Mouse (Mus musculus) embryonic facial prominence, embryonic 12.5 days (tissue): ENCODE measurements at regions not wholly inside any gene's neighbourhood (a gene's known extent, or its start where the extent isn't known, plus 50 kb on each side); places are given as distances from the start of the nearest gene placed in this dataset.

Source experiments
- ATAC-seq: fragments of 200-750 bp; cut with Nextera tagmentation; 2 replicates; pipeline ENCODE4 v1.8.0; 2017; ENCODE audit not compliant: insufficient number of reproducible peaks, insufficient read depth, low FRiP score, low TSS enrichment
- H3K27ac ChIP-seq: fragments of 300-500 bp; sonication (generic); 2 replicates; pipeline ENCODE4 v1.5.1; 2016; ENCODE audit warnings: mild to moderate bottlenecking
- H3K27me3 ChIP-seq: fragments of 300-500 bp; sonication (generic); 2 replicates; pipeline ENCODE4 v1.6.1; 2016; ENCODE audit warnings: mild to moderate bottlenecking, moderate library complexity
- H3K36me3 ChIP-seq: fragments of 300-500 bp; sonication (generic); 2 replicates; pipeline ENCODE4 v1.6.1; 2016; ENCODE audit warnings: mild to moderate bottlenecking
- H3K4me1 ChIP-seq: fragments of 300-500 bp; sonication (generic); 2 replicates; pipeline ENCODE4 v1.6.1; 2016
- H3K4me2 ChIP-seq: fragments of 300-500 bp; sonication (generic); replicated peaks from 2 replicates; pipeline ENCODE4 v1.6.1; 2016; ENCODE audit warnings: mild to moderate bottlenecking, moderate library complexity
- H3K4me3 ChIP-seq: fragments of 300-500 bp; sonication (generic); 2 replicates; pipeline ENCODE4 v1.5.1; 2016; ENCODE audit warnings: mild to moderate bottlenecking
- H3K9ac ChIP-seq: fragments of 300-500 bp; sonication (generic); 2 replicates; pipeline ENCODE4 v1.6.1; 2016; ENCODE audit warnings: mild to moderate bottlenecking, moderate library complexity
- H3K9me3 ChIP-seq: fragments of 300-500 bp; sonication (generic); 2 replicates; pipeline ENCODE4 v1.6.1; 2016; ENCODE audit warnings: mild to moderate bottlenecking, moderate library complexity
- WGBS: fragments of 180-500 bp; shearing (Covaris S2); methylation state at CpG from one replicate; pipeline ENCODE4 v1.1.7; 2016; 5-methylcytosine and 5-hydroxymethylcytosine counted together

GRCm38 (mm10) chr15:41920270-41920669 lies 1786.1 kb downstream of the 9330182O14Rik start:
- no peaks in the 10 kb centered on the region for H3K36me3 ChIP-seq
- H3K27me3 ChIP-seq: peaks cover 13% of the 10 kb centered on the region
- H3K4me1 ChIP-seq: 0 out of 2 replicates have a peak, but pooled peaks cover 3% of the 10 kb centered on the region
- no peak overlapping the region for H3K27ac ChIP-seq
- H3K4me2 ChIP-seq: no peak overlapping the region
- peak; percentile 56; the same call in 1 of the 2 replicates for ATAC-seq
- no peak overlapping the region for H3K9ac ChIP-seq
- no peaks in the 10 kb centered on the region for H3K9me3 ChIP-seq
- WGBS: 22% methylated on average over 2 of the region's 2 CpGs
- no peak overlapping the region for H3K4me3 ChIP-seq

DNA sequence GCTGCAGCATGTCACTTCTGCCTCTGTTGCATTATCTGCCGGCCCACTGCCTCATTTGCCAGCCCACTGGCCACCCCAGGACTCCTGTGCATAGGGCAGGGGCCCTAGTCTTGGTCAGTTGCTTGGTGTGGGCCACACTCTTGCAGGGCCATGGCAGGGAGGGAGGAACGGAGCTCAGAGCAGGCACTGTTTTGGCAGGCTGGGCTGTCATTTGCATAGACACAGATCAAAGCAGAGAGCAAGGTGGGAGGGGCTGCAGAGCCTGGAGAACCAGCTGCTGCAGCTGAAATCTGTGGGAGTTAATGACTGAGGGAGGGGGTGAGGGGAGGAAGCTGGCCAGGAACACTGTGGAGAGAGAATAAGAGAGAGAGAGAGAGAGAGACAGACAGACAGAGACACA lies 1802.5 kb downstream of the 9330182O14Rik start:
- Histone ChIP-seq H3K4me1 (no peaks in the 10 kb centered on the region), H3K4me3 (no peak overlapping the region), H3K4me2 (no peak overlapping the region), H3K27me3 (no peaks in the 10 kb centered on the region; the same call in 1 of the 2 replicates), H3K36me3 (no peaks in the 10 kb centered on the region), H3K9ac (no peak overlapping the region), H3K9me3 (peaks cover 9% of the 10 kb centered on the region), H3K27ac (no peak overlapping the region)
- 51% methylated on average over 2 of the region's 2 CpGs for WGBS
- ATAC-seq: no peak

DNA sequence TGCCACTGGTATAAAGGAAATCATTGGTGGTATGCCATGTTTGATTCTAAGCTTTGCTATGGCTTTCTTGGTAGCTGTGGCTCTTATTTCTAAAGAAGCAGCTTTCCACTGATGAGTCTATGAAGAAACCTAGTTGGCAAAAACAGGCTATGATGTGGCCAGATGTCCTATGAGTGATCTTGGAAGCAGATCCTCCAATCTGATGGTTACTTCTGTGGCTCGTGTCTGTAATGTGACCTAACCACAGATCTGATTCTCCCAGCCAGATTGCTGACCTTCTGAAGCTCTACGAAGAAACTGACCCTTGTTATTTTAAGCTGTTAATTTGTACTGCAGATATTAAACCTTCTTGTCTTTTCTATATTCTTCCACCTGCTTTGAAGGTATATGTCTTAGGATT lies 1811.1 kb downstream of the 9330182O14Rik start:
- 78% methylated on average over 2 of the region's 2 CpGs for WGBS

DNA sequence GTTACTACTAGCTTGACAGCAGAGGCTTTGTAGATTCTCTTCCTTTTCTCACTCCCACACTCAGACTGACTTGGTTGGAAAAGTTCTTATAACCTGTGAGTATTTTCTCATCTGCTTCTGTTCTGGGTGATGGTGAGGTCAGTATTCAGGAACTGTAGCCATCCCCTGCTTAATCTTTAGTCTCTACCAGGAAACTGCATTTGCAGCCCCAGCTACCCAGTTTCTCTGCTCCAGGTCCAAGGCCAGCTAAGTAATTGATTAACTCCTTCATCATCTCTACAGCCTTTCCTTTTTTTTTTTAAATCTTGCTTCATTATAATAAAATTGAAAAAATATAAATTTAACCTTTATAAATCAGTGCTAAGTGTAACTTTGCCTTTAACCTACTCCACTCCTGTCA lies 1813.7 kb downstream of the 9330182O14Rik start:
- no peak overlapping the region for H3K4me2 ChIP-seq
- ATAC-seq: no peak
- no peaks in the 10 kb centered on the region for H3K9me3 ChIP-seq
- H3K4me1 ChIP-seq: peaks cover 16% of the 10 kb centered on the region; the same call in 1 of the 2 replicates
- H3K9ac ChIP-seq: no peak overlapping the region
- H3K27ac ChIP-seq: no peak overlapping the region
- no peak overlapping the region for H3K4me3 ChIP-seq
- no peaks in the 10 kb centered on the region for H3K27me3 ChIP-seq
- H3K36me3 ChIP-seq: no peaks in the 10 kb centered on the region

More for the DNA sequence above, 1811.1 kb downstream of the 9330182O14Rik start:
- ATAC-seq: no peak
- no peak overlapping the region for H3K4me2 ChIP-seq
- no peak overlapping the region for H3K9ac ChIP-seq
- H3K27me3 ChIP-seq: no peaks in the 10 kb centered on the region
- H3K36me3 ChIP-seq: no peaks in the 10 kb centered on the region
- H3K4me3 ChIP-seq: no peak overlapping the region
- no peak overlapping the region for H3K27ac ChIP-seq
- H3K9me3 ChIP-seq: no peaks in the 10 kb centered on the region
- H3K4me1 ChIP-seq: peaks cover 16% of the 10 kb centered on the region; the same call in 1 of the 2 replicates

- no peak overlapping the region for H3K4me3 ChIP-seq
- no peak overlapping the region for H3K27ac ChIP-seq
- H3K4me2 ChIP-seq: no peak overlapping the region
- no peaks in the 10 kb centered on the region for H3K36me3 ChIP-seq
- ATAC-seq: peak; percentile 64; the same call in 1 of the 2 replicates
- peaks cover 16% of the 10 kb centered on the region; the same call in 1 of the 2 replicates for H3K4me1 ChIP-seq
- no peaks in the 10 kb centered on the region for H3K9me3 ChIP-seq
- no peaks in the 10 kb centered on the region for H3K27me3 ChIP-seq
- 14% methylated on average over 4 of the region's 4 CpGs for WGBS
- H3K9ac ChIP-seq: no peak overlapping the region
Measured at GRCm38 (mm10) chr15:41948347-41949093, 1814.4 kb downstream of the 9330182O14Rik start.

DNA sequence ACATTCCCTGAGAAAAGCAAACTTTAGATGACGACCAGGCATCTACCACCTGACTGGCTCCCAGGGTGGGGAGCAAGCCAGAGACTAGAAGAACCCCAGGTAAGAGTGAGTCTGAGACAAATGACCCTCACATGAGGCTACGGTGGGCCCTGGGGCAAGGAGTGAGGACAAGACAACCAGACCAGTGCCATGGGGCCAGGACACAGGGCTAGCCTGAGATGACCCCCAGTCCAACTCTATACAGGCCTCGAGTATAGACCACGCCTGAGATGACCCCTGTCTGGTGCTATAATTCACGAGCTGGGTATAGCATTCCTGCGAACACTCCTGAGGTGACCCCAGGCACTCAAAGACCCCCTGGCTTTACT lies 1814.9 kb downstream of the 9330182O14Rik start:
- no peak overlapping the region for H3K9ac ChIP-seq
- H3K27me3 ChIP-seq: no peaks in the 10 kb centered on the region
- WGBS: 61% methylated on average over 6 of the region's 6 CpGs
- peaks cover 16% of the 10 kb centered on the region; the same call in 1 of the 2 replicates for H3K4me1 ChIP-seq
- H3K36me3 ChIP-seq: no peaks in the 10 kb centered on the region
- no peak overlapping the region for H3K4me3 ChIP-seq
- no peaks in the 10 kb centered on the region for H3K9me3 ChIP-seq
- ATAC-seq: peak; percentile 59
- H3K27ac ChIP-seq: no peak overlapping the region
- no peak overlapping the region for H3K4me2 ChIP-seq

DNA sequence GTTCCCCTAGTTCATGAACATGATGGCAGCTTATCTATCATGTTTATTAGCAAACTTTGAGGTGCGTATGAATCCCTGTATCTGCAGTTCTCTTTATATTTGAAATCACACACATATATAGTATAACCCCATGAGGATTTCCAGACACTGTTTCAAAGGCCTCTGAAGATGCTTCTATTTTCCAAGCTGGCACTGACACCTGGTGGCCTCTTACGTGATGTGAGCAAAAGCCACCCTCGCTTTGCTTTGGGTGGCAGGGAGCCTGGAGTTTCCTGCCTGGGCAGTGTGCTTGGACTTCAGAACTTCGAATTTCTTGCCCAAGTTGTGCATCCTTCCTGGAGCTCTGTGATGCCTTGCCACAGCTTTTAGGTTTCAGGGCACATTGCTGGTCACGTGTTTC lies 1817.1 kb downstream of the 9330182O14Rik start:
- H3K9me3 ChIP-seq: no peaks in the 10 kb centered on the region
- no peak overlapping the region for H3K9ac ChIP-seq
- no peak overlapping the region for H3K27ac ChIP-seq
- no peaks in the 10 kb centered on the region for H3K27me3 ChIP-seq
- H3K36me3 ChIP-seq: no peaks in the 10 kb centered on the region
- no peak overlapping the region for H3K4me2 ChIP-seq
- no peak overlapping the region for H3K4me3 ChIP-seq
- ATAC-seq: no peak
- H3K4me1 ChIP-seq: peaks cover 16% of the 10 kb centered on the region; the same call in 1 of the 2 replicates
- WGBS: 74% methylated on average over 5 of the region's 5 CpGs

GRCm38 (mm10) chr15:41960597-41960996 lies 1826.4 kb downstream of the 9330182O14Rik start:
- H3K4me1 ChIP-seq: no peaks in the 10 kb centered on the region
- no peak for ATAC-seq
- H3K36me3 ChIP-seq: no peaks in the 10 kb centered on the region
- no peaks in the 10 kb centered on the region for H3K9me3 ChIP-seq
- H3K27ac ChIP-seq: no peak overlapping the region
- H3K9ac ChIP-seq: no peak overlapping the region
- H3K27me3 ChIP-seq: no peaks in the 10 kb centered on the region
- no peak overlapping the region for H3K4me3 ChIP-seq
- no peak overlapping the region for H3K4me2 ChIP-seq

DNA sequence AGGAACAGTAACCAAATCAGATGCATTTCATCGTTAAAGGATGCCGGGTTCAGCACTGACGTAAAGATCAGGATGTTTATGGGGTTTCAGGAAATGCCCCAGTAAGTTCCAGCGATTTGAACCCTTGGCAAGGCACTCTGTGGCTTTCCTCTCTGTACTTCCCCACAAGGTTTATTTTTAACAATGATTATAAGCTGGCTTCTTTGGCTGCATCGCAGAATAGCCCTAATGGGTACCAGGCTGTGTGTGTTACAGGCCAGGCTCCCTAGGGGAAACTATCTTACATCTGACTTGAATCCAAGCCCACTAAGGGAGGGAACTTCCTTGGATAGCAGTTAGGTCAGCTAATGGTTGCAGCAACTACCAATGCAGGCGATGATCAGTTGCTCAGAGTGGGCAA lies 1836.7 kb downstream of the 9330182O14Rik start:
- H3K36me3 ChIP-seq: no peaks in the 10 kb centered on the region
- no peaks in the 10 kb centered on the region for H3K9me3 ChIP-seq
- no peak for ATAC-seq
- H3K4me2 ChIP-seq: no peak overlapping the region
- H3K4me3 ChIP-seq: no peak overlapping the region
- 54% methylated on average over 6 of the region's 6 CpGs for WGBS
- H3K9ac ChIP-seq: no peak overlapping the region
- H3K27me3 ChIP-seq: no peaks in the 10 kb centered on the region
- no peak overlapping the region for H3K27ac ChIP-seq
- no peaks in the 10 kb centered on the region for H3K4me1 ChIP-seq

- ATAC-seq: 0 out of 2 replicates have a peak, but pooled peaks have one; percentile 52
- H3K4me2 ChIP-seq: no peak overlapping the region
- no peaks in the 10 kb centered on the region for H3K36me3 ChIP-seq
Measured at GRCm38 (mm10) chr15:41973263-41973662, 1839.1 kb downstream of the 9330182O14Rik start.

GRCm38 (mm10) chr15:41977196-41977595 lies 1843.0 kb downstream of the 9330182O14Rik start:
- Histone ChIP-seq H3K4me3 (no peak overlapping the region), H3K27ac (no peak overlapping the region), H3K9ac (no peak overlapping the region), H3K27me3 (no peaks in the 10 kb centered on the region), H3K9me3 (no peaks in the 10 kb centered on the region), H3K4me1 (no peaks in the 10 kb centered on the region), H3K4me2 (no peak overlapping the region), H3K36me3 (no peaks in the 10 kb centered on the region)
- 94% methylated on average over 2 of the region's 2 CpGs for WGBS
- ATAC-seq: no peak

More at GRCm38 (mm10) chr15:41973263-41973662, 1839.1 kb downstream of the 9330182O14Rik start:
- H3K4me3 ChIP-seq: no peak overlapping the region
- H3K9me3 ChIP-seq: no peaks in the 10 kb centered on the region
- no peaks in the 10 kb centered on the region for H3K27me3 ChIP-seq
- H3K27ac ChIP-seq: no peak overlapping the region
- no peaks in the 10 kb centered on the region for H3K4me1 ChIP-seq
- no peak overlapping the region for H3K9ac ChIP-seq
- 5% methylated on average over 8 of the region's 8 CpGs for WGBS

GRCm38 (mm10) chr15:41977649-41978231 lies 1843.6 kb downstream of the 9330182O14Rik start:
- H3K9ac ChIP-seq: no peak overlapping the region
- H3K4me2 ChIP-seq: no peak overlapping the region
- H3K4me3 ChIP-seq: no peak overlapping the region
- no peak overlapping the region for H3K27ac ChIP-seq
- no peak for ATAC-seq
- 93% methylated on average over 12 of the region's 12 CpGs for WGBS
- H3K36me3 ChIP-seq: no peaks in the 10 kb centered on the region
- H3K27me3 ChIP-seq: no peaks in the 10 kb centered on the region
- no peaks in the 10 kb centered on the region for H3K4me1 ChIP-seq
- H3K9me3 ChIP-seq: no peaks in the 10 kb centered on the region
